Mouse (Mus musculus): ENCODE results near the gene Tert. TPM values are rescaled to one million over a fixed set of nuclear protein-coding genes. Genes with fewer than 3 reads are reported as not detected.
A peak's percentile ranks its signal among the peaks of the same experiment; 100 is the strongest.

The Tert gene
- polyA plus RNA-seq (2014; fragmentation: Nextera tagmentation; extraction: Ambion mirVana): 3.3 and 3.7 TPM in 2 replicates

- Histone ChIP-seq H3K27me3 (ENCODE audit: control insufficient read depth, insufficient read depth, low read length) (no peaks in the 10 kb centered on the region), H3K4me1 (ENCODE audit: control insufficient read depth, insufficient read depth, low read length) (peaks cover 3% of the 10 kb centered on the region; the same call in 1 of the 2 replicates), H3K4me3 (ENCODE audit: low read depth, low read length) (peak within 1 kb of the TSS; percentile 54), H3K9me3 (ENCODE audit: control insufficient read depth, low read length) (no peaks in the 10 kb centered on the region), H3K4me2 (ENCODE audit: low read depth) (peak within 1 kb of the TSS; percentile 96), H3K36me3 (ENCODE audit: control insufficient read depth, insufficient read depth, low read length) (no peaks in the 10 kb centered on the region; the same call in 1 of the 2 replicates), H3K9ac (ENCODE audit: low read length) (peak within 1 kb of the TSS; percentile 77), H3K27ac (ENCODE audit: low read depth, low read length) (no peak within 1 kb of the TSS)
- peak; percentile 72 for DNase-seq (ENCODE audit: low spot score)
- 10% methylated on average over 47 of the region's 47 CpGs for WGBS
- ATAC-seq (ENCODE audit: insufficient read depth, low FRiP score, low TSS enrichment): peak; percentile 79
These were observed at the start of gene Tert for GRCm38 (mm10) chr13:73626745-73627549. Gene Tert (plus strand): TSS chr13:73626911.

- ATAC-seq (ENCODE audit: insufficient read depth, low FRiP score, low TSS enrichment) (no peak), DNase-seq (ENCODE audit: low spot score) (no peak)
- Histone ChIP-seq H3K27me3 (ENCODE audit: control insufficient read depth, insufficient read depth, low read length) (no peaks in the 10 kb centered on the region), H3K4me3 (ENCODE audit: low read depth, low read length) (no peak overlapping the region), H3K4me1 (ENCODE audit: control insufficient read depth, insufficient read depth, low read length) (no peaks in the 10 kb centered on the region), H3K36me3 (ENCODE audit: control insufficient read depth, insufficient read depth, low read length) (no peaks in the 10 kb centered on the region), H3K9me3 (ENCODE audit: control insufficient read depth, low read length) (no peaks in the 10 kb centered on the region), H3K9ac (ENCODE audit: low read length) (no peak overlapping the region), H3K27ac (ENCODE audit: low read depth, low read length) (no peak overlapping the region), H3K4me2 (ENCODE audit: low read depth) (no peak overlapping the region)
- 71% methylated on average over 2 of the region's 2 CpGs for WGBS
These were observed 49.4 kb upstream of the Tert start for GRCm38 (mm10) chr13:73577277-73577676.

- no peaks in the 10 kb centered on the region for H3K9me3 ChIP-seq (ENCODE audit: control insufficient read depth, low read length)
- no peak overlapping the region for H3K4me2 ChIP-seq (ENCODE audit: low read depth)
- ATAC-seq (ENCODE audit: insufficient read depth, low FRiP score, low TSS enrichment): no peak
- H3K9ac ChIP-seq (ENCODE audit: low read length): no peak overlapping the region
- no peak overlapping the region for H3K27ac ChIP-seq (ENCODE audit: low read depth, low read length)
- H3K4me3 ChIP-seq (ENCODE audit: low read depth, low read length): no peak overlapping the region
- H3K27me3 ChIP-seq (ENCODE audit: control insufficient read depth, insufficient read depth, low read length): no peaks in the 10 kb centered on the region
- DNase-seq (ENCODE audit: low spot score): no peak
- no peaks in the 10 kb centered on the region for H3K4me1 ChIP-seq (ENCODE audit: control insufficient read depth, insufficient read depth, low read length)
- WGBS: 76% methylated on average over 3 of the region's 3 CpGs
- H3K36me3 ChIP-seq (ENCODE audit: control insufficient read depth, insufficient read depth, low read length): no peaks in the 10 kb centered on the region
These were observed 35.2 kb upstream of the Tert start for GRCm38 (mm10) chr13:73591488-73591887.

- Histone ChIP-seq H3K27me3 (ENCODE audit: control insufficient read depth, insufficient read depth, low read length) (no peaks in the 10 kb centered on the region), H3K4me2 (ENCODE audit: low read depth) (no peak overlapping the region), H3K9ac (ENCODE audit: low read length) (no peak overlapping the region), H3K9me3 (ENCODE audit: control insufficient read depth, low read length) (no peaks in the 10 kb centered on the region), H3K4me3 (ENCODE audit: low read depth, low read length) (no peak overlapping the region), H3K27ac (ENCODE audit: low read depth, low read length) (no peak overlapping the region), H3K4me1 (ENCODE audit: control insufficient read depth, insufficient read depth, low read length) (no peaks in the 10 kb centered on the region), H3K36me3 (ENCODE audit: control insufficient read depth, insufficient read depth, low read length) (no peaks in the 10 kb centered on the region)
- WGBS: 48% methylated on average over 2 of the region's 2 CpGs
- no peak for DNase-seq (ENCODE audit: low spot score)
- ATAC-seq (ENCODE audit: insufficient read depth, low FRiP score, low TSS enrichment): no peak
These were observed 34.2 kb upstream of the Tert start for GRCm38 (mm10) chr13:73592546-73592945.

- no peak overlapping the region for H3K4me3 ChIP-seq (ENCODE audit: low read depth, low read length)
- no peak overlapping the region for H3K9ac ChIP-seq (ENCODE audit: low read length)
- H3K27me3 ChIP-seq (ENCODE audit: control insufficient read depth, insufficient read depth, low read length): no peaks in the 10 kb centered on the region
- H3K9me3 ChIP-seq (ENCODE audit: control insufficient read depth, low read length): no peaks in the 10 kb centered on the region
- ATAC-seq (ENCODE audit: insufficient read depth, low FRiP score, low TSS enrichment): no peak
- H3K27ac ChIP-seq (ENCODE audit: low read depth, low read length): no peak overlapping the region
- no peaks in the 10 kb centered on the region for H3K4me1 ChIP-seq (ENCODE audit: control insufficient read depth, insufficient read depth, low read length)
- no peak for DNase-seq (ENCODE audit: low spot score)
- H3K4me2 ChIP-seq (ENCODE audit: low read depth): no peak overlapping the region
- 80% methylated on average over 4 of the region's 4 CpGs for WGBS
- H3K36me3 ChIP-seq (ENCODE audit: control insufficient read depth, insufficient read depth, low read length): no peaks in the 10 kb centered on the region
These were observed 30.4 kb upstream of the Tert start for GRCm38 (mm10) chr13:73596276-73596675.

- Histone ChIP-seq H3K9ac (ENCODE audit: low read length) (no peak overlapping the region), H3K27me3 (ENCODE audit: control insufficient read depth, insufficient read depth, low read length) (no peaks in the 10 kb centered on the region), H3K27ac (ENCODE audit: low read depth, low read length) (no peak overlapping the region), H3K4me3 (ENCODE audit: low read depth, low read length) (no peak overlapping the region), H3K36me3 (ENCODE audit: control insufficient read depth, insufficient read depth, low read length) (no peaks in the 10 kb centered on the region), H3K9me3 (ENCODE audit: control insufficient read depth, low read length) (no peaks in the 10 kb centered on the region), H3K4me1 (ENCODE audit: control insufficient read depth, insufficient read depth, low read length) (peaks cover 3% of the 10 kb centered on the region), H3K4me2 (ENCODE audit: low read depth) (no peak overlapping the region)
- DNase-seq (ENCODE audit: low spot score): no peak
- WGBS: 78% methylated on average over 4 of the region's 4 CpGs
- no peak for ATAC-seq (ENCODE audit: insufficient read depth, low FRiP score, low TSS enrichment)
These were observed 26.5 kb upstream of the Tert start for GRCm38 (mm10) chr13:73600217-73600616.

- peak overlapping the region; percentile 84 for H3K4me2 ChIP-seq (ENCODE audit: low read depth)
These were observed 23.7 kb upstream of the Tert start for GRCm38 (mm10) chr13:73603046-73603445.

GRCm38 (mm10) chr13:73603522-73604155 lies 23.1 kb upstream of the Tert start, which contains the start of gene Clptm1l:
Gene Clptm1l (plus strand): TSS chr13:73604006.
- ATAC-seq (ENCODE audit: insufficient read depth, low FRiP score, low TSS enrichment): peak; percentile 97
- peak within 1 kb of the TSS; percentile 73 for H3K9ac ChIP-seq (ENCODE audit: low read length)
- H3K4me1 ChIP-seq (ENCODE audit: control insufficient read depth, insufficient read depth, low read length): peaks cover 3% of the 10 kb centered on the region
- WGBS: under 1% methylated on average over 42 of the region's 53 CpGs
- no peak within 1 kb of the TSS for H3K27ac ChIP-seq (ENCODE audit: low read depth, low read length)
- H3K36me3 ChIP-seq (ENCODE audit: control insufficient read depth, insufficient read depth, low read length): peaks cover 2% of the 10 kb centered on the region; the same call in 1 of the 2 replicates
- DNase-seq (ENCODE audit: low spot score): peak; percentile 98
- no peaks in the 10 kb centered on the region for H3K27me3 ChIP-seq (ENCODE audit: control insufficient read depth, insufficient read depth, low read length)
- peak within 1 kb of the TSS; percentile 84 for H3K4me2 ChIP-seq (ENCODE audit: low read depth)
- no peaks in the 10 kb centered on the region for H3K9me3 ChIP-seq (ENCODE audit: control insufficient read depth, low read length)
- peak within 1 kb of the TSS; percentile 68 for H3K4me3 ChIP-seq (ENCODE audit: low read depth, low read length)

More at GRCm38 (mm10) chr13:73603046-73603445, 23.7 kb upstream of the Tert start:
- Histone ChIP-seq H3K27me3 (ENCODE audit: control insufficient read depth, insufficient read depth, low read length) (no peaks in the 10 kb centered on the region), H3K9me3 (ENCODE audit: control insufficient read depth, low read length) (no peaks in the 10 kb centered on the region), H3K27ac (ENCODE audit: low read depth, low read length) (no peak overlapping the region), H3K9ac (ENCODE audit: low read length) (peak overlapping the region; percentile 73), H3K4me3 (ENCODE audit: low read depth, low read length) (peak overlapping the region; percentile 68), H3K4me1 (ENCODE audit: control insufficient read depth, insufficient read depth, low read length) (peaks cover 3% of the 10 kb centered on the region), H3K36me3 (ENCODE audit: control insufficient read depth, insufficient read depth, low read length) (no peaks in the 10 kb centered on the region)
- DNase-seq (ENCODE audit: low spot score) (no peak), ATAC-seq (ENCODE audit: insufficient read depth, low FRiP score, low TSS enrichment) (no peak)
- WGBS: 53% methylated on average over 4 of the region's 4 CpGs

All from neural tube, embryonic 11.5 days (tissue).